ENCODE assay signal across 23 mouse cellular contexts in the genomic region with DNA sequence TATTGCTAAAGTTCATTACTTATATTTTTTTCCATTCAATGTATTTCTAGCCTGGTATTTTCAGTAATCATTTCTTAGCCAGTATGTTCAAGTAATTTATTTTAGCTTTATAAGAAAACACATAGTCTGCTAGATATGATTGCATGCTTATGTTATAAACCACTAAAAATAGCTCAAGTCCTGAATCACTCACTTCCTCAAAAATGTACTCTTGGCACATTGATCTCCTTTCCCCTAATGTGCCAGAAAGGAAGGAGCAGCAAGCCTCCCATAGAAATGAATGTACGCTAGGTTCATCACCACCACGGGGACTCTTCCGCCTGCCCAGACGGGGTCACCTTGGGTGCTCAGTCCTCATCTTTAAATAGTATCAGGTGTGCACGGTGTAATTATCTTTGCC. TPM values are rescaled to one million over a fixed set of nuclear protein-coding genes. Genes with fewer than 3 reads are reported as not detected.
A peak's percentile ranks its signal among the peaks of the same experiment; 100 is the strongest.
DNase-seq lines count a peak whose midpoint lies in the region; ATAC-seq and TF ChIP-seq lines count a peak whose summit lies in the region.
"Had no signal": no experiment of that assay in that cellular context is flagged by ENCODE, and none has a peak within 500 bp of the region (broad histone marks: within the 10 kb centered on the region; RNA-seq: fewer than 3 reads in every experiment).

No protein-coding gene starts in this region.

- no peak for DNase-seq in heart, postnatal 10 days
- no peak for DNase-seq in layer of hippocampus, adult 2 months (ENCODE audit: low spot score in 2 of 2)
- DNase-seq in layer of hippocampus, adult 9-10 months (ENCODE audit: low spot score), result no peak
- DNase-seq in 3T3-L1 (ENCODE audit: low read depth, low spot score), result peak; percentile 53
- peak; percentile 39 for DNase-seq in brain, adult 2 months (ENCODE audit: low read depth, low spot score)
- no peak for DNase-seq in adrenal gland, postnatal 10 days
- DNase-seq: cerebellum, adult 11 months; cerebellum, postnatal 25 days; kidney, adult 18-20 months; kidney, postnatal 14 days; liver, embryonic 13.5 days; thymus, postnatal 36 days had no signal

- no peak overlapping the region for H3K4me3 ChIP-seq in heart, embryonic 12.5 days
- H3K4me3 ChIP-seq in layer of hippocampus, adult 2 months, result no peak overlapping the region
- H3K4me3 ChIP-seq: hindbrain, embryonic 12.5 days; liver, embryonic 13.5 days had no signal

- intact Hi-C loops in heart, postnatal 10 days (cut with DNase I), result no loop called here

- no peak overlapping the region for H3K9ac ChIP-seq in heart, embryonic 12.5 days
- H3K9ac ChIP-seq: hindbrain, embryonic 12.5 days; liver, embryonic 13.5 days had no signal

- 67% methylated on average over 5 of the region's 5 CpGs for WGBS in heart, embryonic 12.5 days

- TF ChIP-seq CTCF in layer of hippocampus, adult 2 months (conservative IDR thresholded peaks at IDR 0.05), result no peak

- no peak for ATAC-seq in heart, embryonic 12.5 days (ENCODE audit: insufficient number of reproducible peaks, low FRiP score)
- no peak for ATAC-seq in activated CD4-positive, CD25-positive, alpha-beta regulatory T cell, adult 4 months

- no peaks in the 10 kb centered on the region for H3K27me3 ChIP-seq in heart, embryonic 12.5 days (replicated peaks)
- H3K27me3 ChIP-seq: hindbrain, embryonic 12.5 days; liver, embryonic 13.5 days had no signal

- peaks cover 21% of the 10 kb centered on the region for H3K4me1 ChIP-seq in heart, embryonic 12.5 days (replicated peaks)
- H3K4me1 ChIP-seq: liver, embryonic 13.5 days had no signal

- H3K4me2 ChIP-seq in heart, embryonic 12.5 days, result no peak overlapping the region
- H3K4me2 ChIP-seq: liver, embryonic 13.5 days had no signal

- H3K9me3 ChIP-seq in heart, embryonic 12.5 days (replicated peaks), result peaks cover 3% of the 10 kb centered on the region; the same call in 1 of the 2 replicates
- H3K9me3 ChIP-seq: hindbrain, embryonic 12.5 days had no signal

- H3K36me3 ChIP-seq in heart, embryonic 12.5 days, result no peaks in the 10 kb centered on the region
- H3K36me3 ChIP-seq: hindbrain, embryonic 12.5 days; liver, embryonic 13.5 days had no signal

- H3K27ac ChIP-seq in heart, embryonic 12.5 days (ENCODE audit: poor library complexity, severe bottlenecking), result peak overlapping the region; percentile 71
- peak overlapping the region; percentile 79; the same call in 1 of the 2 replicates for H3K27ac ChIP-seq in layer of hippocampus, adult 2 months
- H3K27ac ChIP-seq: liver, embryonic 13.5 days had no signal

RNA-seq across cellular contexts. Expression of gene Best3, which starts 28.5 kb away (rescaled TPM):
- polyA plus RNA-seq in heart, embryonic 12.5 days (2016; fragmentation: Nextera tagmentation; extraction: Ambion mirVana), result 0.13 and 0.50 TPM in 2 replicates
- 1 to 10 TPM; 1.4 to 1.7 TPM for total RNA-seq in heart, postnatal 10 days (2021)
- 1 to 10 TPM; 2.1 to 2.4 TPM for total RNA-seq in layer of hippocampus, adult 2 months (2021)
- under 1 TPM; 0.48 to 0.70 TPM for total RNA-seq in adrenal gland, postnatal 10 days (2021)
- polyA plus RNA-seq in activated CD4-positive, CD25-positive, alpha-beta regulatory T cell, adult 4 months (2017; shearing (Covaris generic)), result not detected

RNA-seq across cellular contexts. Expression of gene Lrrc10, which starts 30.6 kb away (rescaled TPM):
- 52.9 and 57.4 TPM in 2 replicates for polyA plus RNA-seq in heart, embryonic 12.5 days (2016; fragmentation: Nextera tagmentation; extraction: Ambion mirVana)
- 100 to 1,000 TPM; 156 to 283 TPM for total RNA-seq in heart, postnatal 10 days (2021)
- under 1 TPM in 1 of 2 experiments, not detected in 1; 0.32 TPM for total RNA-seq in layer of hippocampus, adult 2 months (2021)
- total RNA-seq in adrenal gland, postnatal 10 days (2021), result not detected
- polyA plus RNA-seq in activated CD4-positive, CD25-positive, alpha-beta regulatory T cell, adult 4 months (2017; shearing (Covaris generic)), result not detected
- total RNA-seq: adrenal gland, adult 2 months had no signal
- polyA plus RNA-seq: adrenal gland, adult 2 months; C2C12; embryonic facial prominence, embryonic 14.5 days; hindbrain, embryonic 12.5 days; liver, embryonic 13.5 days; neural tube, embryonic 11.5 days had no signal

RNA-seq across cellular contexts. Expression of gene Gm10271, which starts 42.2 kb away (rescaled TPM):
- polyA plus RNA-seq in heart, embryonic 12.5 days (2016; fragmentation: Nextera tagmentation; extraction: Ambion mirVana), result not detected in 2 replicates
- not detected for total RNA-seq in heart, postnatal 10 days (2021)
- not detected for total RNA-seq in layer of hippocampus, adult 2 months (2021)
- total RNA-seq in adrenal gland, postnatal 10 days (2021), result not detected
- polyA plus RNA-seq in activated CD4-positive, CD25-positive, alpha-beta regulatory T cell, adult 4 months (2017; shearing (Covaris generic)), result not detected
- total RNA-seq: adrenal gland, adult 2 months; gastrocnemius, adult 8-10 months; heart, adult 8-10 months; layer of hippocampus, adult 8-10 months had no signal
- polyA plus RNA-seq: adrenal gland, adult 2 months; C2C12; embryonic facial prominence, embryonic 14.5 days; hindbrain, embryonic 12.5 days; limb, embryonic 11.5 days; liver, embryonic 13.5 days; neural tube, embryonic 11.5 days had no signal

RNA-seq across cellular contexts. Expression of gene Cct2, which starts 49.0 kb away (rescaled TPM):
- polyA plus RNA-seq in heart, embryonic 12.5 days (2016; fragmentation: Nextera tagmentation; extraction: Ambion mirVana), result 171 and 182 TPM in 2 replicates
- 100 to 1,000 TPM; 160 to 179 TPM for total RNA-seq in heart, postnatal 10 days (2021)
- total RNA-seq in layer of hippocampus, adult 2 months (2021), result 100 to 1,000 TPM; 167 to 176 TPM
- 100 to 1,000 TPM; 211 to 224 TPM for total RNA-seq in adrenal gland, postnatal 10 days (2021)
- 100 to 1,000 TPM; 244 to 245 TPM for polyA plus RNA-seq in activated CD4-positive, CD25-positive, alpha-beta regulatory T cell, adult 4 months (2017; shearing (Covaris generic))

Comparison
In these comparisons a context has a peak if more than half of its experiments do, and no peak if none do; other contexts are left out.
1. DNase-seq: peak in 3T3-L1 (single experiment) and brain, adult 2 months (single experiment); none in heart, postnatal 10 days (0 of 2), layer of hippocampus, adult 2 months (0 of 2), layer of hippocampus, adult 9-10 months (single experiment) and adrenal gland, postnatal 10 days (single experiment).
2. RNA of gene Lrrc10, which starts 30.6 kb away (total RNA-seq): 156 to 283 TPM in heart, postnatal 10 days; 0.32 TPM in layer of hippocampus, adult 2 months and not detected in adrenal gland, postnatal 10 days; every median in the first group is over 100 times any median in the second.